Mouse (Mus musculus) ZHBTc4 (cell line): ENCODE results near the gene Insl3.
"Not testable (repeated sequence)": the region's sequence is repeated elsewhere in the genome, so short reads cannot be mapped to it uniquely, and the experiment has no call there.

Experiments
- DNase-seq: peaks from one replicate; pipeline ENCODE4 v3.0.0-alpha.2; 2011; ENCODE audit warnings: low read depth, low spot score

Gene Insl3

DNA sequence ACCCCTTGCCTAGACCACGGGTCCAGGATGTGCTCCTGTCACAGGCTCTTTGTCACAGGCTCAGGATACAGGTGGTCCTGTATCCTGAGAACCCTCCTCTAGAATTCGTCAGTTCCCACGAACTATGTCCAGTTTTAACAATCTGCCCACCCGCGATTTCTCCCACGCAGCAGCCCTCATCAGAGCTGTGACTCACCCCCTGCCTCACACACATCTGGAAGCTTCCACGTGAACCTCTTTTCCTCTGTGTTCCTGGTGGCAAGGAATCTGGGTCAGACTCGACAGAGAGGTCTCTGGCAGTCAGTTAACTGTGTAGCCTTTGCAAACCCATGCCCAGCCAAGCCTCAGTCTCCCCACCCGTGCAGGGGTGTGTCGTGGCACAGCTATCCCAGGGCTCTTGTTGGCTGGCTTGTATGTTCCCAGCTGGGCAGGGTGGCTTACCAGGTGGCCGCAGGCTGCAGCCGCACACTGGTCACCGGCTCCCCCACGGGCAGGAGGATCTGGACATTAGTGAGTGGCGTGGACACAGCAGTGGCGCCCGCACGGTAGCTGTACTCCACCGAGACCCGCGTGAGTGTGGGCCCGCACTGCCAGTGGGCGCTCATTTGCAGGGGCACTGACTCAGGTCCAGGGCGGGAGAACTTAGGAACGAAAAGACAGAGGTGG is 20.3 kb downstream of the Insl3 start:
- no peak for DNase-seq

DNA sequence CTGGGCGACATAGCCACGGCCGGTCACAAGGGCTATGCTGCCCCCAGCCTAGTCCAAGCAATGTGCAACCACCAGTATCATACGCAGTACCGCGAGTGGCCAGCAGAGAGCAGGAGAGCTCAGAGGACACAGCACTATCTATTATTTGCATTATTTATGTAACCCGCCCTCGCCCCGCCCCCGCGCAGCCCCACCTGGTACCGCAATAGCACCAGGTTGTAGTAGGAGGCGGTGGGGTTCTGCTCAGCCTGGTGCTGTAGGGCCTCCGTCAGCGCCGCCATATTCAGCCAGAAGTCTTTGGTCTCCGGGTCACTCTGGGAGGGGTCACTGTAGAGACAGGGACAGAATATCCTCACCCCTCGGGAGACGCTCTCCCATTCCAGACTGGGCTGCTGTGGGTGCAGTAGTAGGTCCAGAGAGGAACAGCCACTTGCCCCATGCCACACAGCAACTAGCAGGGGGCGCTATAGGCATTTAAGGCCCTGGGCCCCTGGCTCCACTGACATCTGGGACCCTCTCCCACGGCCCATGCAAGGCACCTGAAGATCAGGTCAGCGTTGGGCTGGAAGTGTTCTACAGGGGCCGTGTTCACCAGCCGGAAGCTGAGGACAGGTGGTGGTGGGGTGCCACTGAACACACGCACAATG is 20.9 kb downstream of the Insl3 start:
- peak; percentile 95 for DNase-seq

DNA sequence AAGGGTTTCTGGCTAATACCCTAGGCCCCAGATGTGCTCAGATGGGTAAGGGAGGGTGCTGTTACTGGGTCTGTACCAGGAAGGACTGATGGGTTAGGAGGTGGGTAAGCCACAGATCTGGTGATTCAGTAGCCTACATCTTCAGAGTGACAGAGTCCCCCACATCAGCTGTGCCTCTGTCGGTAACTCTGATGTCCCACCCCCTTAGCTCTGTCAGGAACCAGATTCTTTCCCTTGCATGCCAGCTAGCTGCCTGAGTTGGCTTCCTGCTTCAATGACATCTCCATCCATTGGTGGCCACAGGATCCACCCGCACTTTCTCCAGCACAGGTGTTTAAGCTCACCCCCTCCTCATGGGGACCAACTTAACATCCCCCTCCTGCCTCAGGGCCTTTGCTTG is 22.6 kb downstream of the Insl3 start:
- DNase-seq: no peak

DNA sequence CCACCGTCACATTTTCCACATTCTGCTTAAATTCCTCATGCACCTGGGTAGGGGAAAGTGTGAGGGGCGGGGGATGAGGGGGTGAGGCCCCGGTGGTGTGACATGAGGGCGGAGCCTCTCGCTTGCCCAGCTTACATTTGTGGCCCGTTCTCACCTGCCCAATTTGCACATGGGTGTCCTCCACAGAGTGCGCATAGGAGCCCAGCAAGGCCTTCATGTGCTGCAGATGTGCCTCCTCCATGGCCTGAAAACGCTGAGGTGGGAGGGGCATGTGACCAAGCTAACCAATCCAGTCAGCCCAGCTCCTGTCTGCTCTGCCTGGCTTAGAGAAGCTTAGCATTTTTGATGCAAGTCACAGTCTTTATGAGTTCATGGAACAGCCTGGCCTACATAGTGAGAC is 26.5 kb downstream of the Insl3 start:
- peak; percentile 49 for DNase-seq

DNA sequence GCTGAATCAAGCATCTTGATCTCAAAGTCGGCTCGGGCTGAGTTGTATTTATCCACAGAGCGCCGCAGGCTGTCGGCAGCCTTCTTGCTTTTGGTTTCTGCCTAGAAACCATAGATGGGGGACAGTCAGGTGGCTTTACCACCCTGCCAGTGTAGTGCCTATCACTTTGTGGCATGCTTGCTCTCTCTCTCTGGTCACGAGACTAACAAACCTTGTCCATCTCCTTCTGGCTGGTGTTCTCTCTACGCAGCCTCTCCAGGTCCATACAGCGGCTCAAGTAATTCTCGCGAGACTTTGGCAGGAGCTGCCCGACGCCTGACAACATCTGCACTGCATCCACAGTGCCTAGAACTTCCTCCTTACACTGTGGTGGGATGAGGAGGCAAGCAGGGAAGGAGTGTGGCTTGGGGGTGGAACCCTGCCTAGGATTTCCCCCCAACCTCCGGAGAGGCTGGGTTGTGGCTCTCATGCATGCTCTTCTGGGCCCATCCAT is 27.6 kb downstream of the Insl3 start:
- peak; percentile 74 for DNase-seq

DNA sequence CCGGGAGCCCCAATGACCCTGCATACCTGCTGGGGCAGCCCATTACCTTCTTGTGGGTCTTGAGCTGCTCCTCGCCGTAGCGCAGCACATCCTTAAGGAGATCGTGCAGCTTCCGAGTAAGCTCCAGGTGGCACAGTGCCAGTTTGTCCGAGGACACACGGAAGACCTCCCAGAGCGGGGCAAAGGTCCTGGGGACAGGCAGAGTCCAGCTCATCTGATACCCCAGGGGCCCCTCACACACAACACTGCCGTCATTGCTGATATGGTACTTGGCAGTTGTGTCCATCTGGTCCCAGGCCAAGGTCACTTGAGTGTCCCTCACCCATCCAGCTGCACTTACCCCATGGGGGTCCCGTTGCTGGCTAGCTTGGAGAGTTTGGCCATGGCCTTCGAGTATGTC is 28.1 kb downstream of the Insl3 start:
- DNase-seq: no peak

DNA sequence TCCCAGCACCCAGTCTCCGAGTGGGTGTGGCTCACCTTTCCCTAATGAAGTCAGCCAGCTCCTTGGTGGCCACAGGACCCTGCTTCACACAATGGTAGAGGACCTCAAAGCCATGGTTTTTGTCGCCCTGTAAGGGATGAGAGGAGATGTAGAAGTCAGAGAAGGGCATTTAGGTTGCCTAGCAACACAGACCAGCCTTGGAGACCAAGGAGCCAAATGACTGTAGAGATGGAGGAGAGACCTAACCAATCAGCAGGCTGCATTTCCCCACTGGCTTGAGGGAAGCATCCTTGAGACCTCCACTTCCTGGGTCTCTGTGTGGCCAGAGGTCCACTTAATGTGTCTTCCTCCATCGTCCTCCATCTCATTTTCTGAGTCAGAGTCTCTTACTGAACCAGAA is 29.2 kb downstream of the Insl3 start:
- DNase-seq: no peak

DNA sequence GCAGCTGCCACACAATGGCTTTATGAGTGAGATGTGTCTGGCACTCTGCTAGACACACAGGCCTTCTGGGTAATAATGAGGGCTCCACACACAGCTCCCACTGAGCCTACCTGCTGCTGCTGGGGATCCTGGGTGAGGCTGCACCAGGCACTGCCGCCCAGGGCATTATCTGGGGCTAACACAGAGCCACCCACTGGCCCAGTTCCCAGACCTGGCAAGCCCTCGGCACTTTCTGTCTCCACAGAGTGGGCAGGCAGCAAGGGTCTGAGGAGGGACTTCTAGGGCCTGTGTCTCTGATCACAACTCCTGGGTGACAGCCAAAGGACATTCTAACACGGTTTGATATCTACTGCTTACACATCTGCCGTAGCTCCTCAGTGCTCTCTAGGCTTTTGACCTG is 30.2 kb downstream of the Insl3 start:
- DNase-seq: no peak

DNA sequence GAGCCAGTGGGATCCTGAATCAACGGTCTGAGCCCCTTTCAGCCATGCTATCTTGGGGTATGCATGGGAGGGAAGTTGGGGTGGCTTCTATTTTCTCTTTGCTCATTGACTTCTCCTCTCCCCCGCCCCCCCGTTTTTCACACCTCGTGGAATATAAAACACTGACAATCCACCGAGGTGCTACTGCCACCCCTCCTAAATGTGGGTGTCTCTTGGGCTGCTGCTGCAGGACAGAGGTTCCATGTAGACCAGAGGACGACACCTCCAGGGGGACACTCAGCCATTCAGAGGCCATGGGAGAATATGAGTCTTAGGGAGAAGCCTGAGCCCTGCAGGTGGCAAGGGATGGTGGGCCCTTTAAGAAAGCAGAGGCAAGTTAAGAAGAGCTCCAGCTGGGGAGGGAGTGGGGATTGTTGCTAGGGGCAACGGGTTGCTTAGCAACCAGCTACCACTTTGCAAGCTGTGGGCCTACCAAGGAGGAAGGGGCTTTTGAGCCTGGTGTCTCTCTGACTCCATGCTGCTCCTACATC is 31.0 kb downstream of the Insl3 start:
- DNase-seq: peak; percentile 77

DNA sequence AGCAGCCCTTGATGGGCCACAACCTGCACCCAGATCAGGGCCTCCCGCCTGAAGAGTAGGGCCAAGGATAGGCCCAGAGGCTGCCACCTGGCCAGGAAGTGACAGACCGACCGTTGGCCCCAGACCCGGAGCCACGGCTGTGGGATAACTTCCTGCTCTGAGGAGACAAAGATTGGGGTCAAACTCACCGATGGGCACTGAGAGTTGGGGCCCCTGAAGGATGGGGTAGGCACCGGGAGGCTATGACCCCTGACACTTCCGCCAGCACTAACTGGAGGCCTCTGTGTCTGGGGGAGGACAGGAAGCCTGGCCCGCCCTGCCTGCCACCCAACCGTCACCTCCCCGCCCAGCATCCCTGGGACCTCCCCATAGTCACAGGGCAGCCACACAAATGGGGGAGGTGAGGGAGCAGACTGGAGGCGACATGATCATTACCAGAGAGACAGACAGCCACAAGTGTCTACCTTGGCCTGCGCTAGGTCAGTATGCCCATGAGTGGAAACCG is 34.1 kb downstream of the Insl3 start:
- no peak for DNase-seq

DNA sequence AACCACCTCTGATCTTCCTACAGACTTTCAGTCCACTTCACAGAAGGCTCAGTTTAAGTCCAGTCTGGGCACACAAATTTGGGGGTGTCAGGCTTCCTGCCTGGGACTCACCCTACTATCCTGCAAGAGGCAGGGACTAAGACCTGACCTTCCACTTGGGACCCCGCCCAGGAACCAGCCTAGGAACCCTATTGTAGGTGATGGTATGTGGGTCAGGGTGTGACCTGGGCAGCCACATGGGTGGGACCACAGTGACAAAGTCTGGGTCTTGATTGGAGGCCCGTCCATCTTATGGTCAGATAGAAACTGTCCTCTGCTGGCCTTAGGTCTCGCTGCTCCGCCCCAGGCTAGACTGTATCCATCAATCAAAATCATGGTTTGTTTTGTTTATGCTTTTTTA is 35.4 kb downstream of the Insl3 start:
- no peak for DNase-seq

DNA sequence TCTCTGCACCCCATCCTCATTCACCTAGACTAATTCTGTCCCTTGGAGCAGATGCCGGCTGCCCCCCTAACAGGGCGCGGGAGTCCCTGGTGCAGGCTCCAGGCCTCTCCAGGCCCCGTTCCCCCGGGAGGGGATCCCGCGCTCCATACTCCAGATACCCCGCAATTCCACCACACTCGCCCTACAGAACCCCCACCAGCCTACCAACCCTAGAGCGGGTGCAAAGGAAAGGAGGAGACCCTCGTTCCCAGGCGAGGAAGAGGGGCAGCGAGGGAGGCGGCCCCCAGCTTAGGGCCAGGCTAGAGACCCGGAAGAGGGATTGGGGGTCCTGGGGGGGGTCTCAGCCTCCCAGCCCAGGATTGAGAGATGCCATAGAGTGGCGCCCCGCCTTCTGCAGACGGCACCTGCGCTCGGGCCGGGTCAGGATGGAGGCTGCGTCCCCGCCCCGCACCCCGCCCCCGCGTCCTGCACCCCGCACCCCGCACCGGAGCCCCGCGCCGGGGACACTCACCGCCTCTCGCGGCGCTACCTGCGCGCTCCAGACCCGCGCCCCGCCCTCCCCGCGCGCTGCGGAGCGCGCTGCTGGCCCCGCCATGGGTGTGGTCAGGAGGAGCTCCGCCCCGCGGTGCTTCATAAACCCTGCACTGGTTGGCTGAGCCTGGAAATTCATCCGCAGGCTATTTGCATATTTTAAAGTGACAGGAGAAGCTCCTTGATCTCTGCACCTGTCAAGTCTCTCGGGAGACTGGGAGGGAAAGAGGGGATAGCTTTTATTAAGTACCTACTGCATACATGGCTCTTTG is 36.3 kb downstream of the Insl3 start, which contains the start of gene Fcho1:
Fcho1 (minus strand) TSS at position 595 of the 803 bp plus-strand sequence.
- peak; percentile 95 for DNase-seq

DNA sequence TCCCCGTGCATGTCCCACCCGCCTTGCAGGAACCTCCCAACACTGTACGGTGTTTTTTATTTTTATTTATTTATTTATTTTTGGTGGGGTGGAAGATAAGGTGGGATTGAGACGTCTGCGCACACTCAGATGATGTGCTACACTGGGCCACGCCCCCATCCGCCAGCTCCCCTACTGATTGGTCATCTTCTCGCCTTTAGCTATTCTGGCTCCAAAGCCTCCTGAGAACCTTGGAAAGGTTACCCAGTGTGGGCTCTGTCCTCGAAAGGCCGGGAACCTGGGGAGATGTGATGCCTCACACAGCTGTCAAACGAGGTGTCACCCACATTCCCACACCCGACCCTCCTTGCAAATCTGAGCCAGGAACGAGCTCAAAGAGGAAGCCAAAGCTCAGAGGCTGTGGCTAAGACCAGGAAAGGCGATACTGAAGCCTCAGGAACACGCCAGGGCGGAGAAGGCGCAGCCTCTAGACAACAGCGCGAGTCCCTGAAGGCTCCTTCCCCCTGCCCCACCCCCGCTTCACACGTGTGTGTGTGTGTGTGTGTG is 39.3 kb downstream of the Insl3 start:
- DNase-seq: peak; percentile 73

DNA sequence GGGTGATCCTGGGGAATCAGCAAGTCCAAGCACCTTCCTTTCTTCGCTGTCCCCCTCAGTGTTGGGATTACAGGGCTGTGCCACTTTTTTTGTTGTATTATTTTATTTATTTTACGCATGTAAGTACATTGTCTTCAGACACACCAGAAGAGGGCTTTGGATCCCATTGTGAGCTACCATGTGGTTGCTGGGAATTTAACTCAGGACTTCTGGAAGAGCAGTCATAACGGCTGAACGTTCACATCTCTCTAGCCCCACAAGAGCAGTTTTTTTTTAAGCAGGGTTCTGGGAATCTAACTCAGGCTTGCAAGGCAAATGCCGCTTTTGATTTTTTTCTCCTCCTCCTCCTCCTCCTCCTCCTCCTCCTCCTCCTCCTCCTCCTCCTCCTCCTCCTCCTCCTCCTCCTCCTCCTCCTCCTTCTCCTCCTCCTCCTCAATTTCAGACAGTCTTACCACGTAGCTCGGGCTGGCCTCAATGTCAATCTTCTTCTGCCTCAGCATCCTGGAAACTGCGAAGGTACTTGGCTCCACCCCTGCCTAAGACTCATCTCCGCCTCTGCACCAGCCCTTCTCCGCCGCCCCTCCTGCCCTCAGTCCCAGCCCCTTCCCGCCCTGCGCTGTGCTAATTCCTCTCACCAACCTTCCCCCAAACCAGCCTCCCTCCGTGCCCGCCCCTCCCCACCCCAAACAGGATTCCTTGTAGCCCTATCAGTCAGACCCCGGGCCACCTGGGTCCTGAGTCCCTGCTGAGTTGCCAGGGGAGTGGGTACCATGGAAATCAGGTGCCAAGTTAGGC is 40.0 kb downstream of the Insl3 start:
- peak; percentile 75 for DNase-seq

DNA sequence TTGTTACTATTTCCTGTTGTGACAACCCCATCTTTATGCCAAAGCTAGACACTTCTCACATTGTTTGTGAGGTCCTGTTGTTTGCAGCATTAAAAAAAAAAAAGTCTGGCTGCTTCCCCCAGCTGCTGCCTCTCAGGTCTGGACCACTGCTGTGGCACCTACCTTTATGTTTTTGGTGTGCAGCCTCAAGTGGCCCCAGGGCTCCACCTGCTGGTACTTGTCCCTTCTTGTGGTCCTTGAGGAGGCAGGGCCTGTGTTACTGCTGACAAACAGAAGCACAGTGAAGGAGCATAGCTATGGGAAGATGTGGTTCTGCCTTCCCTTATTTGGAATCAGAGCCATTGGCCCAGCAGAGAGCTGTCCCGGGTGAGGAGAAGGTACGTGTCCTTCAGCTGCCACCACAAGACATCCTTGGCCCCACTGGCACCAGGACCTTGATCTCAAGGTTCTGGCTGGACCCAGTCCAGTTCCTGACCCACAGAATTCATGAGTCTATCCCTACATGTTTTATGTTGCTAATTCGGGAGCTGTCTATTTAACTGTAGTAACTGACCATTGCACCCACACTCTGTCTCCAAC is 42.7 kb downstream of the Insl3 start:
- peak; percentile 63 for DNase-seq

DNA sequence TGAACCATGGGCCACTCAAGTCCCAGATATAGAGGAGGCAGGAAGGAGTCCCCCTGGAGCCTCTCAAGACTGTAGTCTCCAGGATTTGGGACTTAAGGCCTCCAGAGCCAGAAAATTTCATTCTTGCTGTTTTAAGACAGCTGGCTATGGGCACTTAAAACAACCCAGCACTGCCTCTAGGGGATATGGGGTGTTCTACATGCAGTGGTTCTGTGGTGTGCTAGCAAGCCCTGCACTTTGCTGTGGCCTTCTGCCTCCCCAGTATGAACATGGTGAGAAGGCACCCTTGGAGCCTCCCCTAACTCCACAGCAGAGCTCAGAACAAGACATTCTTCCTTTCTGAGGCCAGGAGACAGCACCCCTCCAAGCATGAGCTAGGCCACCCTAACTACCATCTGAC is 49.3 kb downstream of the Insl3 start:
- not testable (repeated sequence) for DNase-seq
